Mouse (Mus musculus): ENCODE data around the gene Emilin2.

DNA sequence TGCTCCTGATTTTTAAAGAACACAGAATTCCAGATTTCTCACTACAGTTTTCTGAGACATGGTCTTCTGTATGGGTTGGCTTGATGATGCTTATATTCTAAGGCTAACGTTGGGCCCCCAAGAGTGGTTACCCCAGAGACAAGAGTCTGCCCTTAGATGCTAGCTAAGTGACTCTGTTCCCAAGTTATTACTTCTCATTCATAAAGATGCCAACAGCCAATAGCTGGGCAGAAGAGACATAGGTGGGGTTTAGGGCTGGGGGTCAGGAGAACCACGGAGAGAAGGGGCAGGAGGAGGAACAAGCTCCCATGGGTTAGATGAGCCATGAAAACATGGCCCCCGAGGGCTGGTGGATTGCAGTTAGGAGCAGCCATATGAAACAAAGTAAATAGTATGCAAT lies 30.2 kb upstream of the Emilin2 start:
- TF ChIP-seq CTCF (IDR thresholded peaks at IDR 0.05; ENCODE audit: low read depth, low read length), result no peak
- TF ChIP-seq POLR2A (IDR thresholded peaks at IDR 0.05; ENCODE audit: insufficient read depth, low read length), result no peak
